Mouse (Mus musculus) stomach, embryonic 14.5 days (tissue): ENCODE measurements around the gene Btbd2. TPM values are rescaled to one million over a fixed set of nuclear protein-coding genes. Genes with fewer than 3 reads are reported as not detected.

Experiments
- microRNA-seq: library from miRNA; unstranded; fragments of <30 nt; microRNA quantifications from one replicate; pipeline ENCODE4, GENCODE M21; 2016
- polyA plus RNA-seq: library from polyadenylated mRNA; unstranded; fragments of >200 nt; fragmentation: Nextera tagmentation; extraction: Ambion mirVana; gene quantifications from 2 replicates; pipeline ENCODE4 v1.2.1, GENCODE M21; 2014

The Btbd2 gene
- polyA plus RNA-seq, 1 experiment from 2014 or later: 46.3 TPM

Small RNAs within 50 kb of the gene (microRNA-seq; reads per million reads assigned to microRNA genes)
- not detected for gene Mir6912

Other genes with a start within 250 kb of the Btbd2 start
- 107 and 108 TPM in 2 replicates for gene Tcf3, start 223.4 kb downstream of the Btbd2 start, polyA plus RNA-seq
- 0.25 and 0.53 TPM in 2 replicates for gene Onecut3, start 162.2 kb downstream of the Btbd2 start, polyA plus RNA-seq
- 0.11 and 0.25 TPM in 2 replicates for gene Atp8b3, start 117.9 kb downstream of the Btbd2 start, polyA plus RNA-seq
- gene Rexo1, start 95.5 kb downstream of the Btbd2 start, polyA plus RNA-seq: 22.9 and 24.3 TPM in 2 replicates
- gene Klf16, start 79.8 kb downstream of the Btbd2 start, polyA plus RNA-seq: 8.1 and 8.4 TPM in 2 replicates
- 89.7 and 104 TPM in 2 replicates for gene Abhd17a, start 66.7 kb downstream of the Btbd2 start, polyA plus RNA-seq
- gene Scamp4, start 54.2 kb downstream of the Btbd2 start, polyA plus RNA-seq: 95.9 and 106 TPM in 2 replicates
- gene Adat3, start 54.2 kb downstream of the Btbd2 start, polyA plus RNA-seq: 7.7 and 7.9 TPM in 2 replicates
- gene Gm49322, start 51.0 kb downstream of the Btbd2 start, polyA plus RNA-seq: 1.5 and 2.3 TPM in 2 replicates
- 43.5 and 67.4 TPM in 2 replicates for gene Csnk1g2, start 34.2 kb downstream of the Btbd2 start, polyA plus RNA-seq
- gene Mknk2, start 21.0 kb upstream of the Btbd2 start, polyA plus RNA-seq: 71.3 and 75.5 TPM in 2 replicates
- gene Mob3a, start 44.9 kb upstream of the Btbd2 start, polyA plus RNA-seq: 47.9 and 51.1 TPM in 2 replicates
- gene Izumo4, start 45.1 kb upstream of the Btbd2 start, polyA plus RNA-seq: 16.7 and 18.4 TPM in 2 replicates
- 81.7 and 85.8 TPM in 2 replicates for gene Ap3d1, start 85.2 kb upstream of the Btbd2 start, polyA plus RNA-seq
- gene Dot1l, start 98.1 kb upstream of the Btbd2 start, polyA plus RNA-seq: 24.5 and 25.8 TPM in 2 replicates
- gene Sf3a2, start 141.1 kb upstream of the Btbd2 start, polyA plus RNA-seq: 77.7 and 81.8 TPM in 2 replicates
- gene Plekhj1, start 141.6 kb upstream of the Btbd2 start, polyA plus RNA-seq: 110 and 116 TPM in 2 replicates
- not detected in 2 replicates for gene Amh, start 148.2 kb upstream of the Btbd2 start, polyA plus RNA-seq
- 0.45 and 1.4 TPM in 2 replicates for gene Jsrp1, start 156.4 kb upstream of the Btbd2 start, polyA plus RNA-seq
- gene Oaz1, start 169.6 kb upstream of the Btbd2 start, polyA plus RNA-seq: 1,724 and 1,898 TPM in 2 replicates
- 0.07 and 0.23 TPM in 2 replicates for gene Lingo3, start 187.0 kb upstream of the Btbd2 start, polyA plus RNA-seq
- 321 and 361 TPM in 2 replicates for gene Lsm7, start 198.1 kb upstream of the Btbd2 start, polyA plus RNA-seq
- gene Sppl2b, start 198.2 kb upstream of the Btbd2 start, polyA plus RNA-seq: 31.9 and 33.0 TPM in 2 replicates
- 0.07 TPM in 1 of 2 replicates, not detected in the other for gene Tmprss9, start 214.8 kb upstream of the Btbd2 start, polyA plus RNA-seq
- 340 and 345 TPM in 2 replicates for gene Timm13, start 243.9 kb upstream of the Btbd2 start, polyA plus RNA-seq